Mouse (Mus musculus) forebrain, postnatal 0 days (tissue): ENCODE measurements around the gene Nrxn3. TPM values are rescaled to one million over a fixed set of nuclear protein-coding genes. Genes with fewer than 3 reads are reported as not detected.

Experiments used
- ATAC-seq: fragments of 200-750 bp; cut with Nextera tagmentation; 2 replicates; pipeline ENCODE4 v1.8.0; 2017; ENCODE audit warnings: mild to moderate bottlenecking, moderate library complexity
- DNase-seq: peaks from one replicate; pipeline ENCODE4 v3.0.0-alpha.2; 2015
- H3K27ac ChIP-seq: fragments of 300-500 bp; sonication (generic); 2 replicates; pipeline ENCODE4 v1.5.1; 2014; ENCODE audit warnings: low read depth, mild to moderate bottlenecking, antibody characterized with exemption, low read length, moderate library complexity, mixed read lengths
- H3K27me3 ChIP-seq: fragments of 300-500 bp; sonication (generic); 2 replicates; pipeline ENCODE4 v1.6.1; 2014; ENCODE audit warnings: mild to moderate bottlenecking, low read length, mixed read lengths; ENCODE audit not compliant: insufficient read depth
- H3K36me3 ChIP-seq: fragments of 300-500 bp; sonication (generic); 2 replicates; pipeline ENCODE4 v1.6.1; 2014; ENCODE audit warnings: mild to moderate bottlenecking, moderate library complexity; ENCODE audit not compliant: insufficient read depth
- H3K4me1 ChIP-seq: fragments of 300-500 bp; sonication (generic); 2 replicates; pipeline ENCODE4 v1.6.1; 2014; ENCODE audit warnings: antibody characterized with exemption; ENCODE audit not compliant: insufficient read depth
- H3K4me2 ChIP-seq: fragments of 300-500 bp; sonication (generic); 2 replicates; pipeline ENCODE4 v1.6.1; 2014; ENCODE audit warnings: low read depth, mild to moderate bottlenecking, moderate library complexity
- H3K4me3 ChIP-seq: fragments of 300-500 bp; sonication (generic); 2 replicates; pipeline ENCODE4 v1.5.1; 2014; ENCODE audit warnings: low read depth, low read length, mixed read lengths
- H3K9ac ChIP-seq: fragments of 300-500 bp; sonication (generic); 2 replicates; pipeline ENCODE4 v1.6.1; 2014; ENCODE audit warnings: mild to moderate bottlenecking
- H3K9me3 ChIP-seq: fragments of 300-500 bp; sonication (generic); 2 replicates; pipeline ENCODE4 v1.6.1; 2016; ENCODE audit warnings: low read length
- CTCF ChIP-seq: sonication (generic); IDR thresholded peaks from 2 replicates; pipeline ENCODE4 v1.5.1; 2016; ENCODE audit warnings: antibody characterized with exemption, control low read depth, low read depth
- WGBS: fragments of 180-500 bp; shearing (Covaris S2); extraction: QIAGEN DNeasy Blood & Tissue Kit; methylation state at CpG from one replicate; pipeline ENCODE4 v1.1.7; 2014; 5-methylcytosine and 5-hydroxymethylcytosine counted together
- polyA plus RNA-seq: library from polyadenylated mRNA; unstranded; fragments of >200 nt; fragmentation: Nextera tagmentation; extraction: Ambion mirVana; gene quantifications from 2 replicates; pipeline ENCODE4 v1.2.1, GENCODE M21; 2015
- total RNA-seq: library from RNA; depleted of rRNA; stranded (reverse); fragments of >200 nt; gene quantifications from 2 replicates; pipeline ENCODE4 v1.2.3, GENCODE M21; 2014

Nrxn3 gene
- total and polyA plus RNA-seq, 2 experiments from 2014 or later, result 59.9 to 94.6 TPM

GRCm38 (mm10) chr12:89442323-89443038 lies 719.8 kb downstream of the Nrxn3 start:
- H3K4me3 ChIP-seq, result no peak overlapping the region
- H3K9me3 ChIP-seq, result no peaks in the 10 kb centered on the region
- no peak overlapping the region for H3K27ac ChIP-seq
- ATAC-seq (peak; percentile 36; the same call in 1 of the 2 replicates), DNase-seq (no peak)
- no peaks in the 10 kb centered on the region for H3K4me1 ChIP-seq
- H3K27me3 ChIP-seq, result no peaks in the 10 kb centered on the region
- H3K36me3 ChIP-seq, result no peaks in the 10 kb centered on the region
- TF ChIP-seq CTCF, result no peak
- 14% methylated on average over 2 of the region's 2 CpGs for WGBS
- no peak overlapping the region for H3K9ac ChIP-seq
- no peak overlapping the region for H3K4me2 ChIP-seq

- peak; percentile 85 for DNase-seq
- ATAC-seq, result peak; percentile 94
- WGBS, result 3% methylated on average over 2 of the region's 2 CpGs
- Histone ChIP-seq H3K27ac (no peak overlapping the region), H3K27me3 (no peaks in the 10 kb centered on the region), H3K9ac (no peak overlapping the region), H3K36me3 (no peaks in the 10 kb centered on the region), H3K4me2 (no peak overlapping the region), H3K9me3 (no peaks in the 10 kb centered on the region), H3K4me3 (no peak overlapping the region), H3K4me1 (no peaks in the 10 kb centered on the region)
- TF ChIP-seq CTCF, result peak; percentile 83
Observed at GRCm38 (mm10) chr12:89450667-89451298, 728.1 kb downstream of the Nrxn3 start.

GRCm38 (mm10) chr12:89470226-89470625 lies 747.5 kb downstream of the Nrxn3 start:
- 72% methylated on average over 2 of the region's 2 CpGs for WGBS
- H3K4me3 ChIP-seq, result no peak overlapping the region
- H3K9ac ChIP-seq, result no peak overlapping the region
- no peaks in the 10 kb centered on the region for H3K4me1 ChIP-seq
- TF ChIP-seq CTCF, result no peak
- no peak overlapping the region for H3K27ac ChIP-seq
- ATAC-seq, result no peak
- H3K9me3 ChIP-seq, result no peaks in the 10 kb centered on the region
- H3K27me3 ChIP-seq, result no peaks in the 10 kb centered on the region
- H3K36me3 ChIP-seq, result no peaks in the 10 kb centered on the region
- no peak for DNase-seq
- no peak overlapping the region for H3K4me2 ChIP-seq

- Histone ChIP-seq H3K4me2 (no peak overlapping the region), H3K4me1 (no peaks in the 10 kb centered on the region), H3K27ac (no peak overlapping the region), H3K9me3 (no peaks in the 10 kb centered on the region), H3K36me3 (no peaks in the 10 kb centered on the region), H3K9ac (no peak overlapping the region), H3K4me3 (no peak overlapping the region), H3K27me3 (no peaks in the 10 kb centered on the region)
- DNase-seq (no peak), ATAC-seq (peak; percentile 10; the same call in 1 of the 2 replicates)
- no peak for TF ChIP-seq CTCF
- 39% methylated on average over 2 of the region's 2 CpGs for WGBS
Observed at GRCm38 (mm10) chr12:89471289-89471688, 748.6 kb downstream of the Nrxn3 start.

- no peak for DNase-seq
- Histone ChIP-seq H3K9me3 (no peaks in the 10 kb centered on the region), H3K36me3 (no peaks in the 10 kb centered on the region), H3K4me2 (no peak overlapping the region), H3K4me3 (no peak overlapping the region), H3K4me1 (no peaks in the 10 kb centered on the region), H3K27me3 (no peaks in the 10 kb centered on the region), H3K27ac (no peak overlapping the region), H3K9ac (no peak overlapping the region)
- TF ChIP-seq CTCF, result no peak
- no peak for ATAC-seq
- WGBS, result 35% methylated on average over 4 of the region's 4 CpGs
Observed at GRCm38 (mm10) chr12:89471874-89472273, 749.2 kb downstream of the Nrxn3 start.

GRCm38 (mm10) chr12:89479096-89479495 lies 756.4 kb downstream of the Nrxn3 start:
- DNase-seq (peak; percentile 87), ATAC-seq (peak; percentile 51; the same call in 1 of the 2 replicates)
- Histone ChIP-seq H3K4me1 (no peaks in the 10 kb centered on the region), H3K4me2 (no peak overlapping the region), H3K36me3 (no peaks in the 10 kb centered on the region), H3K27ac (no peak overlapping the region), H3K9ac (no peak overlapping the region), H3K4me3 (no peak overlapping the region), H3K27me3 (no peaks in the 10 kb centered on the region), H3K9me3 (no peaks in the 10 kb centered on the region)
- 13% methylated on average over 4 of the region's 4 CpGs for WGBS
- peak; percentile 73 for TF ChIP-seq CTCF

GRCm38 (mm10) chr12:89482223-89482622 lies 759.5 kb downstream of the Nrxn3 start:
- no peak overlapping the region for H3K4me3 ChIP-seq
- H3K27ac ChIP-seq, result no peak overlapping the region
- no peak overlapping the region for H3K9ac ChIP-seq
- WGBS, result 35% methylated on average over 5 of the region's 5 CpGs
- H3K4me1 ChIP-seq, result no peaks in the 10 kb centered on the region
- TF ChIP-seq CTCF, result no peak
- DNase-seq, result no peak
- H3K27me3 ChIP-seq, result no peaks in the 10 kb centered on the region
- no peak overlapping the region for H3K4me2 ChIP-seq
- ATAC-seq, result no peak
- no peaks in the 10 kb centered on the region for H3K36me3 ChIP-seq
- H3K9me3 ChIP-seq, result no peaks in the 10 kb centered on the region
